Mouse (Mus musculus): ENCODE data around the gene Psmb1.

DNA sequence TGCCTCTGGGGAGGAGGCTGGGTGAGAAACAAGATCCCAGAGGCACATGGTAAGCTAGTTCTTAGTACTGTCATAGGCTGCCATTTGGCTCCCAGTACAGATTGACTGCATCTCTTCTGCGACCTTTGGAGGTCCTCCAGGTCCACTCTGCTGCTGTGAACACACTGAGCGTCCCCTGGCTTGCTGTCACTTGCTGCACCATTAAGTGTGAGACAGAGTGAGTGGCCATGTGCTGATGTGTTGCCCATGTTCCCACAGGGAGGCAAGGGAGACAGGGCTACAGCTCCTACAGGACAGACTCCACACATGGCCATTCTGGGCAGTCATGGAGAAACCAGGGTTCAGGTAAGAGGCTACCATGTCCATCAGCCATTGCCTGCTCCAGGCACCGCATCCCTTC lies 73.6 kb downstream of the Psmb1 start:
- TF ChIP-seq CTCF (IDR thresholded peaks at IDR 0.05; ENCODE audit: extremely low read depth, insufficient read depth, low read length) (no peak), POLR2A (IDR thresholded peaks at IDR 0.05; ENCODE audit: extremely low read depth, insufficient read depth, low read length) (no peak)

Data from cortical plate, adult 2 months (tissue).